Mouse (Mus musculus) midbrain, embryonic 15.5 days (tissue): Measurements from ENCODE around the gene Creb1. TPM values are rescaled to one million over a fixed set of nuclear protein-coding genes. Genes with fewer than 3 reads are reported as not detected.
"Not testable (repeated sequence)": the region's sequence is repeated elsewhere in the genome, so short reads cannot be mapped to it uniquely, and the experiment has no call there.

Source experiments
- ATAC-seq: fragments of 200-750 bp; cut with Nextera tagmentation; replicated peaks from 2 replicates; pipeline ENCODE4 v1.8.0; 2017; ENCODE audit warnings: moderate TSS enrichment
- H3K27ac ChIP-seq: fragments of 300-500 bp; sonication (generic); 2 replicates; pipeline ENCODE4 v1.5.1; 2015; ENCODE audit warnings: mild to moderate bottlenecking, inconsistent platforms
- H3K27me3 ChIP-seq: fragments of 300-500 bp; sonication (generic); replicated peaks from 2 replicates; pipeline ENCODE4 v1.6.1; 2015; ENCODE audit warnings: inconsistent platforms
- H3K36me3 ChIP-seq: fragments of 300-500 bp; sonication (generic); replicated peaks from 2 replicates; pipeline ENCODE4 v1.6.1; 2015; ENCODE audit warnings: inconsistent platforms
- H3K4me1 ChIP-seq: fragments of 300-500 bp; sonication (generic); 2 replicates; pipeline ENCODE4 v1.6.1; 2015; ENCODE audit warnings: inconsistent platforms
- H3K4me2 ChIP-seq: fragments of 300-500 bp; sonication (generic); 2 replicates; pipeline ENCODE4 v1.6.1; 2015; ENCODE audit warnings: inconsistent platforms, mild to moderate bottlenecking, moderate library complexity
- H3K4me3 ChIP-seq: fragments of 300-500 bp; sonication (generic); 2 replicates; pipeline ENCODE4 v1.5.1; 2015; ENCODE audit warnings: mild to moderate bottlenecking, inconsistent platforms
- H3K9ac ChIP-seq: fragments of 300-500 bp; sonication (generic); 2 replicates; pipeline ENCODE4 v1.6.1; 2015; ENCODE audit warnings: mild to moderate bottlenecking, inconsistent platforms
- H3K9me3 ChIP-seq: fragments of 300-500 bp; sonication (generic); 2 replicates; pipeline ENCODE4 v1.6.1; 2016; ENCODE audit warnings: inconsistent platforms
- WGBS: fragments of 180-500 bp; shearing (Covaris S2); methylation state at CpG from one replicate; pipeline ENCODE4 v1.1.7; 2015; ENCODE audit warnings: mixed read lengths; 5-methylcytosine and 5-hydroxymethylcytosine counted together
- polyA plus RNA-seq: library from polyadenylated mRNA; unstranded; fragments of >200 nt; fragmentation: Nextera tagmentation; extraction: Ambion mirVana; gene quantifications from 2 replicates; pipeline ENCODE4 v1.2.1, GENCODE M21; 2015

Gene Creb1
- polyA plus RNA-seq, 1 experiment from 2014 or later, result 39.1 TPM

- H3K27me3 ChIP-seq, result no peaks in the 10 kb centered on the region
- WGBS, result 61% methylated on average over 2 of the region's 2 CpGs
These were observed 19.5 kb downstream of the Creb1 start for GRCm38 (mm10) chr1:64551908-64552307.

GRCm38 (mm10) chr1:64560105-64560504 is 27.7 kb downstream of the Creb1 start:
- no peaks in the 10 kb centered on the region for H3K27me3 ChIP-seq

More at GRCm38 (mm10) chr1:64551908-64552307, 19.5 kb downstream of the Creb1 start:
- H3K4me3 ChIP-seq, result no peak overlapping the region
- H3K36me3 ChIP-seq, result no peaks in the 10 kb centered on the region; the same call in 1 of the 2 replicates
- no peaks in the 10 kb centered on the region for H3K4me1 ChIP-seq
- ATAC-seq, result no peak
- H3K27ac ChIP-seq, result no peak overlapping the region
- H3K4me2 ChIP-seq, result no peak overlapping the region
- H3K9ac ChIP-seq, result no peak overlapping the region
- no peaks in the 10 kb centered on the region for H3K9me3 ChIP-seq

GRCm38 (mm10) chr1:64568206-64568605 is 35.8 kb downstream of the Creb1 start:
- Histone ChIP-seq H3K4me2 (no peak overlapping the region), H3K27me3 (no peaks in the 10 kb centered on the region), H3K4me3 (no peak overlapping the region), H3K4me1 (no peaks in the 10 kb centered on the region), H3K36me3 (peaks cover 9% of the 10 kb centered on the region; the same call in 1 of the 2 replicates), H3K27ac (no peak overlapping the region), H3K9me3 (no peaks in the 10 kb centered on the region), H3K9ac (no peak overlapping the region)
- no peak for ATAC-seq

More at GRCm38 (mm10) chr1:64560105-64560504, 27.7 kb downstream of the Creb1 start:
- Histone ChIP-seq H3K9me3 (no peaks in the 10 kb centered on the region), H3K4me3 (no peak overlapping the region), H3K9ac (no peak overlapping the region), H3K4me2 (no peak overlapping the region), H3K36me3 (peaks cover 7% of the 10 kb centered on the region; the same call in 1 of the 2 replicates), H3K27ac (no peak overlapping the region), H3K4me1 (no peaks in the 10 kb centered on the region)
- no peak for ATAC-seq
- WGBS, result 94% methylated on average over 3 of the region's 3 CpGs

DNA sequence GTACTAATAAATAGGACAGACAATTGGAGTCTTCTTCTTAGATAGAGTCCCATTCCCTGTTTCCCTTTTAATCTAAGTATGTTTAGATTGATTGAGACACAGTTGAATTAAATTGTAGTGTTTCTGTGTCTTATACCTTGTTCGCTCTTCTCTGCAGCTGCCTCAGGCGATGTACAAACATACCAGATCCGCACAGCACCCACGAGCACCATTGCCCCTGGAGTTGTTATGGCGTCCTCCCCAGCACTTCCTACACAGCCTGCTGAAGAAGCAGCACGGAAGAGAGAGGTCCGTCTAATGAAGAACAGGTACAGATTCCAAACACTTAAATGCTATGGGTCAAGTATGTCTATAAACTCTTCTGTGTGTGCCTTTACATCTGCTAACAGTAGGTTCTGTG is 43.6 kb downstream of the Creb1 start:
- ATAC-seq, result no peak
- Histone ChIP-seq H3K4me3 (no peak overlapping the region), H3K36me3 (peaks cover 19% of the 10 kb centered on the region; the same call in 1 of the 2 replicates), H3K4me1 (no peaks in the 10 kb centered on the region), H3K4me2 (no peak overlapping the region), H3K9me3 (no peaks in the 10 kb centered on the region), H3K9ac (no peak overlapping the region), H3K27ac (no peak overlapping the region), H3K27me3 (no peaks in the 10 kb centered on the region)
- WGBS, result 88% methylated on average over 7 of the region's 7 CpGs

DNA sequence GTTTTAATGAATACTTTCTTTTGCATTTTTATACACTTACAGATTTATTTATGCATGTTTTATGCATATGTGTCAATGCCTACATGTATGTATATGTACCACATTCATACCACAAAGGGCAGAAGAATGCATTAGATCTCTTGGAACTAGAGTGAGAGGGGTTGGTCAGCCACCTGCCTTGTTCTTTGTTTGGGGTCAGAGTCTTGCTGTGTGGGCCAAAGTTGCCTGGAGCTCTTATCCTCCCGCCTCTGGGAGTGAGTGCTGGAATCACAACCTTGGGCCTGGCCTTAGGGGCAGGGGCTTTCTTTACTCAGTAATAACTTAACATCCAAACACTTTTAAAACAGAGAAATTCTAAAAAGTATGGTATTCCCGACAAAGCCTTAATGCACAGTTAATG is 44.3 kb downstream of the Creb1 start:
- no peak for ATAC-seq
- H3K4me2 ChIP-seq, result no peak overlapping the region
- 61% methylated on average over 2 of the region's 2 CpGs for WGBS
- no peaks in the 10 kb centered on the region for H3K27me3 ChIP-seq
- no peaks in the 10 kb centered on the region for H3K9me3 ChIP-seq
- no peak overlapping the region for H3K4me3 ChIP-seq
- no peak overlapping the region for H3K27ac ChIP-seq
- H3K9ac ChIP-seq, result no peak overlapping the region
- H3K4me1 ChIP-seq, result no peaks in the 10 kb centered on the region
- H3K36me3 ChIP-seq, result peaks cover 19% of the 10 kb centered on the region; the same call in 1 of the 2 replicates

GRCm38 (mm10) chr1:64577911-64578310 is 45.5 kb downstream of the Creb1 start:
- not testable (repeated sequence) for H3K9ac ChIP-seq, H3K4me3 ChIP-seq, ATAC-seq, H3K27me3 ChIP-seq, H3K27ac ChIP-seq, H3K4me2 ChIP-seq, H3K4me1 ChIP-seq, H3K9me3 ChIP-seq
- WGBS, result 57% methylated on average over 9 of the region's 9 CpGs
- peaks cover 21% of the 10 kb centered on the region; the same call in 1 of the 2 replicates for H3K36me3 ChIP-seq

- H3K9me3 ChIP-seq, result no peaks in the 10 kb centered on the region
- no peak for ATAC-seq
- H3K27ac ChIP-seq, result no peak overlapping the region
- H3K9ac ChIP-seq, result no peak overlapping the region
- H3K4me2 ChIP-seq, result no peak overlapping the region
- H3K4me1 ChIP-seq, result no peaks in the 10 kb centered on the region
- 95% methylated on average over 3 of the region's 3 CpGs for WGBS
- no peak overlapping the region for H3K4me3 ChIP-seq
- peaks cover 21% of the 10 kb centered on the region; the same call in 1 of the 2 replicates for H3K36me3 ChIP-seq
- H3K27me3 ChIP-seq, result no peaks in the 10 kb centered on the region
These were observed 46.4 kb downstream of the Creb1 start for GRCm38 (mm10) chr1:64578801-64579200.

DNA sequence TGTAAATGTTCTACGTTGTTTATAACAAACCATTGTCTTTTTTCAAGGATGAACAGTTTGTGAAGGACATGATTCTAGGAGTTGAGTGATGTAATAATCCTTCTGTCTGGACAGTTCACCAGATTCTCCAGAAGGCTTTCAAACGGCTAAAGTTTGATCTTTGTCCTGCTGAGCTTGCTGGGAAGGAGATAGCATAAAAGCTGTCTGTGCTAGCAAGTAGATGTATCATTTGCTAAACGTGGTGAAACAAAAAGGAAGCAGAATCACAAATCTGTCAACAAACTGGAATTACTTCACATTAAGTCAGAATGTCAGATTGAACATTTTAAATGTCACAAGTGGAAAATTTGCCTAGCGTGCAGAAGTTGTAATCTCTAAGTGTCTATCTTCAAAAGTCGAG is 66.5 kb downstream of the Creb1 start:
- no peaks in the 10 kb centered on the region for H3K4me1 ChIP-seq
- no peaks in the 10 kb centered on the region for H3K9me3 ChIP-seq
- H3K4me2 ChIP-seq, result no peak overlapping the region
- H3K4me3 ChIP-seq, result no peak overlapping the region
- no peak for ATAC-seq
- no peaks in the 10 kb centered on the region for H3K36me3 ChIP-seq
- 62% methylated on average over 5 of the region's 5 CpGs for WGBS
- no peaks in the 10 kb centered on the region for H3K27me3 ChIP-seq
- H3K27ac ChIP-seq, result no peak overlapping the region
- H3K9ac ChIP-seq, result no peak overlapping the region

DNA sequence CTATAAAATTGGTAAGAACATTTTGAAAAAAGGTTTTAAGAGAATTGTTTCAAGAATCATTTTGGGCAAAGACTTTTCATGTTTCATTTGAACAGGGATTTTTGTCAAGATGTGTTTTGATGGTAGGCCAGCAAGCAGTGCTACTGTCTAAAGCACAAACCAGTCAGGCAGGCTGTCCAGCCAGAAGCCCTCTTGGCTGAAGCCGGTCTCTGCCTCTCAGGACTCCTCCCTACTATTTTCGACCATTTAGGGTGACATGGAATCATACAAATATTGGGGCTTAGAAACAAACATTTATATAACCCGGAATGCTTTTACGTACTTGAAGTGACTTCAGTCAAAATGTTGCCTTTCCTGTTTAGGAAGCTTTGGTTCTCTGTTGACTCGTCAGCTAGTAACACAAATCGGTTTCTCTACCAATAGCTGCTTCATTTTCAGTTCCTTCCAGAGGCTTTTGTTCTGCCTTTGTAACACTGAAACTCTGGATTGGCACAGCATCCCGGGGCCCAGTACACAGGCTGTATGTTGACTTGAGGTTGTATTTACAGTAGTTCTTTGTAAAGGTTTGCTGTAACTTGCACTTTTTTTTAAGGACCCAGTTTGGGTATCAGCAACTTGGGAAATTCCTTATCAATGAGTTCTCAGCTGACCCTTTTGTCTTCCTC is 68.1 kb downstream of the Creb1 start:
- Histone ChIP-seq H3K4me1 (no peaks in the 10 kb centered on the region), H3K36me3 (no peaks in the 10 kb centered on the region), H3K9ac (no peak overlapping the region), H3K27me3 (no peaks in the 10 kb centered on the region), H3K9me3 (no peaks in the 10 kb centered on the region), H3K27ac (no peak overlapping the region), H3K4me3 (no peak overlapping the region), H3K4me2 (no peak overlapping the region)
- ATAC-seq, result no peak
- 92% methylated on average over 7 of the region's 7 CpGs for WGBS

DNA sequence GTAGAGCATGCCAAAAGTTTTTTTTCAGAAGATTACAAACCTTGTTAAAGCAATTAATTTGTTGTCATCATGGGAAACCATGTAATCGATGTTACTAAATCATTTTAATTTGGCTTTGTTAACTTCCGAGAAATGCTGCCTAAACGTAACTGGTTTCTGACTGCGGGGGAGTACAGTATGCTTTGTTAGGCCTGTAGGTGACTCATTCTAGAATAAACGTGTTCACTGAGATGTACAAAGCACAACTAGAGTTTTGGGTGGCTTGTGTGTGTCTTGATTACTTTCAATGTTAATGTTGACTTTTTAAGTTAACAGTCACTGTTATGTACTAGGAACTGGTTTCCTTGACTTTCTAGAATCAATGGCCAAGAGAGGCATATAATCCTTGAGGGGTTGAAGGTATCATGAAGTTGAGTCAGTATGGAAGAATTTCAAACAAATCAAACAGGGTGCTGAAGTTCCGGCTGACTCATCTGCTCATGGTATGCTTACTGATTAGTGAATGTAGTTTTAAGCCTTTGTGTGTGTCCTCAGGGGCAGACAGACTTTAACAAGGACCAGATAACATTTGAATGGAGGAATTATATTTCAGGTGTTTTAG is 68.9 kb downstream of the Creb1 start:
- Histone ChIP-seq H3K9me3 (no peaks in the 10 kb centered on the region), H3K36me3 (no peaks in the 10 kb centered on the region), H3K4me1 (no peaks in the 10 kb centered on the region), H3K4me2 (no peak overlapping the region), H3K27ac (no peak overlapping the region), H3K27me3 (no peaks in the 10 kb centered on the region), H3K9ac (no peak overlapping the region), H3K4me3 (no peak overlapping the region)
- WGBS, result 91% methylated on average over 6 of the region's 6 CpGs
- no peak for ATAC-seq

DNA sequence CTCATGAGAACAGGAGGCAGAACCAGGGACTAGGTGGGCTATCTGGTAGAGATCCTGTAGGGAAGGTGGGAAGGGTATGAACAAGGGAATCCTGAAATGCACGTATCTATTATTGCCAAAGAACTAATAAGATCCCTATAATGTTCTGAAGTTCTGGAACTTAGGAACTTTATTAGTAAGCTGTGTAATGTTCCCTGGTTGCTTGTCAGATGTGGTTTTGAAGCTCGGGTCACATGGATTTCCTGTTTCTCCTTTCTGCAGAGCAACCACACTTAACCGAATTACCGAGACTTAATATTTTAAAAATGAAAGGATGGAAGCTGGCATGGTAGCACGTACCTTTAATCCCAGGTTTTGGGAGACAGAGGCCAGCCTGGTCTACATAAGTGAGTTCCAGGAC is 70.9 kb downstream of the Creb1 start:
- Histone ChIP-seq H3K9ac (no peak overlapping the region), H3K4me2 (no peak overlapping the region), H3K4me3 (no peak overlapping the region), H3K27me3 (no peaks in the 10 kb centered on the region), H3K36me3 (peaks cover 14% of the 10 kb centered on the region), H3K4me1 (no peaks in the 10 kb centered on the region), H3K27ac (no peak overlapping the region), H3K9me3 (no peaks in the 10 kb centered on the region)
- whole genome bisulfite sequencing, result 90% methylated on average over 5 of the region's 5 CpGs
- no peak for ATAC-seq

DNA sequence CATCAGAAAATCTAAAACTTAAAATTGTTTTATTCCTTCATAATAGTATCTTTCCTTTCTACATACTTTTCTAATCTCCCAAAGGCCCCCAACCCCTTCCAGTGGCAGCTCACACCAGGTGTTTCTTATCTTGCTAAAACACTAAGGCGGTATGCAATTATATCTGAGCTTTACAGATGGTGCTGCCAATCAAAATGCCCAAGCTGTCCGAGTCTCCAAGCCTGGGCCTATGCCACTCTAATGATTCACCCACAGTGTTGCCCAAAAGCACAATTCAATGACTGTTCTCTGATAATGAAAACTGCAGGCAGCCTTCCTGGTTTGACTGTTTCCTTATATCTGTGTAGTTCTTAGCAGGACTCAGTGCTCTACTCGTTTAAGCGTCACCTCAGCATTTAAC is 76.7 kb downstream of the Creb1 start:
- Histone ChIP-seq H3K4me3 (no peak overlapping the region), H3K27ac (no peak overlapping the region), H3K36me3 (peaks cover 14% of the 10 kb centered on the region), H3K27me3 (no peaks in the 10 kb centered on the region), H3K9me3 (no peaks in the 10 kb centered on the region), H3K4me2 (no peak overlapping the region), H3K9ac (no peak overlapping the region), H3K4me1 (no peaks in the 10 kb centered on the region)
- WGBS, result 80% methylated on average over 4 of the region's 4 CpGs
- no peak for ATAC-seq

- Histone ChIP-seq H3K36me3 (peaks cover 14% of the 10 kb centered on the region), H3K9me3 (no peaks in the 10 kb centered on the region), H3K27me3 (no peaks in the 10 kb centered on the region), H3K27ac (no peak overlapping the region), H3K4me1 (no peaks in the 10 kb centered on the region), H3K4me3 (no peak overlapping the region), H3K9ac (no peak overlapping the region), H3K4me2 (no peak overlapping the region)
- ATAC-seq, result no peak
- 94% methylated on average over 9 of the region's 9 CpGs for WGBS
These were observed 77.5 kb downstream of the Creb1 start for GRCm38 (mm10) chr1:64609976-64610375.
